Mouse (Mus musculus): ENCODE measurements around the gene Spdye4c.
A peak's percentile ranks its signal among the peaks of the same experiment; 100 is the strongest.

Spdye4c gene

GRCm38 (mm10) chr2:128590909-128591308 lies at the start of gene Spdye4c:
Gene Spdye4c (plus strand): TSS chr2:128591209.
- DNase-seq (ENCODE audit: low spot score): no peak

- DNase-seq (ENCODE audit: low spot score): no peak
Measured at GRCm38 (mm10) chr2:128543495-128543894, 47.5 kb upstream of the Spdye4c start.

GRCm38 (mm10) chr2:128544421-128545137 lies 46.4 kb upstream of the Spdye4c start:
- DNase-seq (ENCODE audit: low spot score): peak; percentile 70

GRCm38 (mm10) chr2:128545447-128545846 lies 45.6 kb upstream of the Spdye4c start:
- DNase-seq (ENCODE audit: low spot score): no peak

GRCm38 (mm10) chr2:128547079-128547478 lies 43.9 kb upstream of the Spdye4c start:
- no peak for DNase-seq (ENCODE audit: low spot score)

- no peak for DNase-seq (ENCODE audit: low spot score)
Measured at GRCm38 (mm10) chr2:128548262-128548661, 42.7 kb upstream of the Spdye4c start.

GRCm38 (mm10) chr2:128549561-128549960 lies 41.4 kb upstream of the Spdye4c start:
- DNase-seq (ENCODE audit: low spot score): no peak

- DNase-seq (ENCODE audit: low spot score): no peak
Measured at GRCm38 (mm10) chr2:128549963-128550362, 41.0 kb upstream of the Spdye4c start.

GRCm38 (mm10) chr2:128552080-128552791 lies 38.8 kb upstream of the Spdye4c start:
- DNase-seq (ENCODE audit: low spot score): no peak

- no peak for DNase-seq (ENCODE audit: low spot score)
Measured at GRCm38 (mm10) chr2:128552798-128553720, 38.0 kb upstream of the Spdye4c start.

GRCm38 (mm10) chr2:128555082-128555481 lies 35.9 kb upstream of the Spdye4c start:
- DNase-seq (ENCODE audit: low spot score): no peak

- no peak for DNase-seq (ENCODE audit: low spot score)
Measured at GRCm38 (mm10) chr2:128564195-128564594, 26.8 kb upstream of the Spdye4c start.

GRCm38 (mm10) chr2:128565904-128566303 lies 25.1 kb upstream of the Spdye4c start:
- DNase-seq (ENCODE audit: low spot score): no peak

- peak; percentile 29 for DNase-seq (ENCODE audit: low spot score)
Measured at GRCm38 (mm10) chr2:128566304-128567147, 24.5 kb upstream of the Spdye4c start.

- DNase-seq (ENCODE audit: low spot score): no peak
Measured at GRCm38 (mm10) chr2:128568018-128568417, 23.0 kb upstream of the Spdye4c start.

- DNase-seq (ENCODE audit: low spot score): no peak
Measured at GRCm38 (mm10) chr2:128568490-128568889, 22.5 kb upstream of the Spdye4c start.

- no peak for DNase-seq (ENCODE audit: low spot score)
Measured at GRCm38 (mm10) chr2:128571001-128571400, 20.0 kb upstream of the Spdye4c start.

GRCm38 (mm10) chr2:128572726-128573624 lies 18.0 kb upstream of the Spdye4c start:
- peak; percentile 93 for DNase-seq (ENCODE audit: low spot score)

- no peak for DNase-seq (ENCODE audit: low spot score)
Measured at GRCm38 (mm10) chr2:128582881-128583280, 8.1 kb upstream of the Spdye4c start.

- DNase-seq (ENCODE audit: low spot score): no peak
Measured at GRCm38 (mm10) chr2:128592301-128592700, 1.3 kb downstream of the Spdye4c start.
